Mouse (Mus musculus) olfactory bulb, adult 2 months (tissue): ENCODE measurements around the gene Wars.

Experiments used
- CTCF ChIP-seq: fragments of 200-500 bp; IDR thresholded peaks from 2 replicates; pipeline ENCODE4 v1.5.1; 2012; ENCODE audit warnings: low read depth, mild to moderate bottlenecking, low read length, moderate library complexity; ENCODE audit not compliant: insufficient read depth
- POLR2A ChIP-seq: fragments of 200-500 bp; IDR thresholded peaks from 2 replicates; pipeline ENCODE4 v1.6.1; 2012; ENCODE audit warnings: mild to moderate bottlenecking, low read depth, low read length, moderate library complexity; ENCODE audit not compliant: insufficient read depth

GRCm38 (mm10) chr12:108915893-108916292 is 21.9 kb upstream of the Wars start:
- no peak for TF ChIP-seq CTCF
- no peak for TF ChIP-seq POLR2A
